Mouse (Mus musculus): ENCODE measurements around the gene Olfr1224-ps1.
"Not testable (repeated sequence)": the region's sequence is repeated elsewhere in the genome, so short reads cannot be mapped to it uniquely, and the experiment has no call there.

Olfr1224-ps1 gene

DNA sequence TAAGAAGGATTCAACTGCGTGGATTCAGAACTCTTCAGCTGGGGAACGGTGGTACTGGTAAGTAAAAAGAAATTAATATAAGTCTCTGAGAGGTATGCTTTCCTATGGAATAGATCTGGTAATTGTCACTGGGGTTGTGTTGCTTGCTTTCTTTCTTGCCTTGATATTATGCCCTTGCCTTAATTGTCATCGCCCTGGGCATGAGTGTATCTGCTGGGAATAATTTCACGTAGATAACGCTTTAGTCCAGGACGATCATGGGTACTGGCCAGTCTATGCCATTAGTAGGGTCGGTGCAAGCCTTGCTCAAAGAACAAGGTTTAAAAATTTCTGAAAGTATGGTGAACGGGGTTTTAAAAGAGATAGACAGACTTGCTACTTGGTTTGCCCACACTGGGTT is at the start of gene Olfr1224-ps1:
Olfr1224-ps1 (minus strand) TSS at position 101 of the 400 bp plus-strand sequence.
- DNase-seq (ENCODE audit: low read depth, low spot score) = not testable (repeated sequence)

DNA sequence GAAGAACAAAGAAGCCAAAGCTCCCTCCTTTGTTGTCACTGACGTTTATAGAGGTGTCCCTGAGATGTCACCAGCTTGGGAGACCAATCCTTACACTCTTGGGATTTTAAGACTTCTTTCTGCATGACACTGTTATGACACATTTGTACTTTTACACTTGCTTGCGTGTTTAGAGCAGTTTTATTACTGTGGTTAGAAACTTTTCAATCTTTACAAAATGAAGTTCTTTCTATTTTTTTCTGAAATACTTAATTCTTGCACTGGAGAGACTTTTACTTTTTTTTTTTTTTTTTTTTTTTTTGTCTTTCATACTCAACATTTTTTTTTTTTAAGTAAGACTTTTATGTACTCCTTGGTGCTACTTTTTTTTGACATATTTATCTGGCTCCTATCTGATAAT is 36.1 kb upstream of the Olfr1224-ps1 start, which contains the start of gene Olfr1226:
Olfr1226 (minus strand) TSS at position 101 of the 400 bp plus-strand sequence.
- no peak for DNase-seq (ENCODE audit: low read depth, low spot score)

DNA sequence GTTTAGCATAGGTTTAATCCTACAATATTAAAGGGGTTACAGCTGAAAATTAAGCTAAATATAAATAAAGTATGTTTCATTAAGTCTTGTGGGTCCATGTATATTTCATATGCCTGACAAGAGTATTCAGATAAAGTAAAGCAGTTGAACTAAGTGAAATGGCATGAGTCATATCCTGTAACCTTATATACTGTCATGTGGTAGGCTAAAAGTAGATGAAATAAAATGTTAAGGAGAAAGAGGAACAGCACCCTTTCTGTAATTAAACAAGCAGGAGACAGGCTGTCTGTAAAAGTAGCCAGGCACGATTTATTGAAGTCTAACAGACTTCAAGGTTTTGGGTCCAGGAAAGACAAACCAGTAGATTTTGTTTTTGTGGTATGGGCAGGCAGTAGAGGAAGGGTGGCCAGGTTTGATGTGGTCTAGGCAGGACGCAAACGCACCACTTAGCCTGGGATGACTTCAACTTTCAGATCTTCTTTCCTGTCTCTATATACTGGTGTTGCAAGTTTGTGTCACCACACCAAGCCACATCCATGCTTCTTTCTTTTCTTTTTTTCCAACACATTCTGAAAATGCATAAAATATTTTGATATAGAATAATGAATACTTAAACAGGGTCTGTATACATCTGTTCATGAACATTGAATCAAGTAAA is 32.6 kb upstream of the Olfr1224-ps1 start:
- DNase-seq (ENCODE audit: low read depth, low spot score) = no peak

DNA sequence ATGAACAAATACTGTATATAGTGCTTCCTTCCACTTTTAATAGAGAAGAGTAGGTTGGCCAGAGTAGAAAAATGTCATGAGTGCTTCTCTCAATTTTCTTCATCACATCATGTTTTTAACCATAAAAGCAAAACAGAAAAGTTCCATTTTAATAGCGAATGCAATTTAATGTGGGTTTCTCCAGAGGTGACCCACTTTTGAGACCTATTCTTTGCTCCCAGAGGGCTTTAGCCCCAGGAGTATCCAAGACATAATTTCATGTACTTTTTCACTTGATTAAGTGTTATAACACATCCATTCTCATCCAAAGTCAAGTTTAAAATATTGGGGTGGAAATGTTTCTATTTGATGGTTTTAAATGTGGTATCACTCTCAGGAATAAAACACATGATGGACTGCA is 10.7 kb upstream of the Olfr1224-ps1 start, which contains the start of gene Olfr1225:
Olfr1225 (minus strand) TSS at position 101 of the 400 bp plus-strand sequence.
- DNase-seq (ENCODE audit: low read depth, low spot score) = no peak

DNA sequence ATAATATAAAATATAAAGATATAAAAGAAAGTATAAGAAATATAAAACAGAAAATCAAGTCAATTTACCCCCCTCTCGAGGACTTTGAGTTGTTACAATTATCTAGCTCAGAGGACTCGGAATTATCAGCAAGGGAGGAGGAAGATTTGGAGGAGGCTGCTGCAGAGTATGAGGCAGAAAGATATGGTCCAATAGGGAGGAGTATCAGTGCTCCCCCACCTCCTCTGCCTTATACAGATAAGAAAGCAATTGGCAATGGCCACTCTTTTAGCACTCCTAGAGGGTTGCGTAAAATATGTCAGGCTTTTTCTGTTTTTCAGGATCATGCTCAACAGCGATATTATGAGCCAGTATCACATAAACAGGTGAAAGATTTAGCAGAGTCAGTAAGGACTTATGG is 820 bp upstream of the Olfr1224-ps1 start:
- not testable (repeated sequence) for DNase-seq (ENCODE audit: low read depth, low spot score)

DNA sequence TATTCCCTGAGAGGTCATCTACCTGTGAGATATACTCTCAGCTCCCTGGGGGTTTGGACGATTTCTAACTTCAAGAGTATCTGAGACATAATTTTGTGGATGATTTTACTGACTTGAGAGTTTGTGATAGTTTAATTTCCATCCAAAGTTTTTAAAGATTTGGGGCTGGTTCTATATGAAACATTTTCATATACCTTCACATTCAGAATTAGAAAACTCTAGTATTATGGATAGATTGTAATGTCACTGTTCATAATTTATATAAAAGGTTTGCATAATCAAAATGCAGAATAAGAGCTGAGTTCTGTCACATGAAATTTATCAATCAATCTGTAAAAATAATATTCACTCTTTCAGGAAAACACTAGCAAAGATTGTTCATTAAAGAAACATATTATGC is 12.4 kb downstream of the Olfr1224-ps1 start, which contains the start of gene Olfr1223:
Olfr1223 (minus strand) TSS at position 101 of the 400 bp plus-strand sequence.
- DNase-seq (ENCODE audit: low read depth, low spot score) = no peak

DNA sequence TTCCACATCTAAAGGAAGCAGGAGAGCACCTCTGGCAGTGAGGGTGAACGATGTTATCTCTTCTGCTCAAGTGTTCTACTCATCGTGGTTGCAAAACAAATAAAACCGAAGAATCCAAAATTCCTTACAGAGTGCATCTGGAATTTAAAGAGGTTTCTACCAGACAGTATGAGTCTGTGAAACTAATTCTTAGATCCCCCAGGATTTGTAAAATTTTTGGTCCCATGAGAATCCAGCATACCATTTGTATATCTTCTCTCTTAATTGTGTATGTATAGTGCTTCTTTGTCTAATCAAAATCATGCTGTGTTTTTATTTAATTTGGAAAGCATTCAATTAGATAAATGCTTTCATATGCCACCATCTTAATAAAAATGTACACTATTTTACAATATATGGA is 30.9 kb downstream of the Olfr1224-ps1 start, which contains the start of gene Olfr1222:
Olfr1222 (minus strand) TSS at position 101 of the 400 bp plus-strand sequence.
- DNase-seq (ENCODE audit: low read depth, low spot score) = no peak

DNA sequence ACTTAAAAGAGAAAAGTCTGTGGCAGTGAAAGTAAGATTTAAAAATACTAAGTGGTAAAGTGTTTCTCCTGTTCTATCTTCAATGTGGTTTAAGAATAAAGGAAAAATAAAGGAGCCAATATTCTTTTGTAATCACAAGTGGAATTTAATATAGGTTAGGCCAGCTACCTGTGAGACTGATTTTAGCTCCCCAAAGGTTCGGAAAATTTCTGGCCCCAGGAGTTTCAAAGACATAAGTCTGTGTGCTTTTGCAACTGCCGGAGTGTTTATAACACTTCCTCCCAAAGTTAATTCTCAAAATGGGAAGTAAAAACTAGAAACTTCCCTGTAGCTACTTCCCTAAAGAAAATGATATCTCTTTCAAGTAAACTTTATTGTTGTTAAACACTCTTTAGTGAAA is 46.7 kb downstream of the Olfr1224-ps1 start, which contains the start of gene Olfr1221:
Olfr1221 (minus strand) TSS at position 101 of the 400 bp plus-strand sequence.
- no peak for DNase-seq (ENCODE audit: low read depth, low spot score)

DNA sequence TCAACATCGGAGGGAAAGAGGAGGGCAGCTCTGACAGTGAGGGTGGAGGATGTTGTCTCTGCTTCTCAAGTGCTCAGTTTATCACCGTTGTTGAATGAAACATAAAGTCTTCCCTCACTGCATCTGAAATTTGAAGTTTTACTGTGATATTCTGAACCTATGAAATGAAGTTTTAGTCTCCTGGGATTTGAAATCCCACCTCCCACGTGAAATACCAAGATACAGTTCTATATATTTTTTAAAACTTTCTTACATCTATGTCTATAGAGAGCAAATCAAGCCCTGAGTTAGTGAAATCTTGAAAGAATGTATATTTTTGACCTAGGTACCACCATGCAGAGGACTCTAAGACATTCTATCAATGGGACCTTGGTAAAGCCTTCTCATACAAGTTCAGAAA is 57.2 kb downstream of the Olfr1224-ps1 start, which contains the start of gene Olfr1220:
Olfr1220 (minus strand) TSS at position 101 of the 400 bp plus-strand sequence.
- no peak for DNase-seq (ENCODE audit: low read depth, low spot score)

DNA sequence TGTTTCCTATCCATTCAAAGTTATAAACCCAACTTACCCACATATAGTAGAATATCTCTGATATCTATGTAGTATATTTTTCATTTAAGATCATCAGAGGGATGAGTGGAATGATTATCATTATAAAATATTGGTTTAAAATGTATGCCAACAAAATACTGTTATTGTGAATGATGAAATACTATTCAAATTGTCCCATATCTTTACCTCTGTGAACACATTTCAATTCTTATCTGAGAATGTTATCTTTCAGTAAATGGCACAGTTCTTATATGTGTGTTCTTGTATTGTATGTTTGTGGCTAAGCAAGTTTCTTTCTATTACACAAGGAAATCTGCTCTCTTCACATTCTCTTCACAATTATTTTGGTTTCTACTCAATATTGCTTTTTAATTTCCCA is 58.2 kb downstream of the Olfr1224-ps1 start:
- no peak for DNase-seq (ENCODE audit: low read depth, low spot score)

Data from WW6 (cell line).